In the genomic region with DNA sequence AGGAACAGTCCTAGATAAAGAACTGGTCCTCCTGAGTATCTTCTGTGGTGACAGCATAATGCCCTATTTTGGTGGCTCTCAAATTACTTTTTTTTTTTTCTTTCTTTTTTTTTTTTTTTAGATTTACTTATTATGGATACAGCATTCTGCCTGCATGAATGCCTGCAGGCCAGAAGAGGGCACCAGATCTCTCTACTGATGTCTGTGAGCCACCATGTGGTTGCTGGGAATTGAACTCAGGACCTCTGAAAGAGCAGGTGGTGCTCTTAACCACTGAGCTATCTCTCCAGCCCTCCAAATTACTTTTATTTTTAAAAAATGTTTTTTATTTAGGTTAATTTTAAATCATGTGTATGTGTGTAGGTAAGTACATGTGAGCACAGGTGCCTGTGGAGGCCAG, we compare ENCODE assay signal across 14 mouse cellular contexts. TPM values are rescaled to one million over a fixed set of nuclear protein-coding genes. Genes with fewer than 3 reads are reported as not detected.
DNase-seq lines count a peak whose midpoint lies in the region; ATAC-seq and TF ChIP-seq lines count a peak whose summit lies in the region.
"Had no signal": no experiment of that assay in that cellular context is flagged by ENCODE, and none has a peak within 500 bp of the region (broad histone marks: within the 10 kb centered on the region; RNA-seq: fewer than 3 reads in every experiment).

No protein-coding gene starts in this region.

- TF ChIP-seq POLR2A in bone marrow macrophage, adult 2 months (IDR thresholded peaks at IDR 0.05; ENCODE audit: borderline replicate concordance, low read depth, low read length) = no peak

- no peak overlapping the region for H3K27ac ChIP-seq in left cerebral cortex, adult 2 months
- H3K27ac ChIP-seq in bone marrow macrophage, adult 2 months (ENCODE audit: insufficient read depth, low read depth, low read length) = no peak overlapping the region
- H3K27ac ChIP-seq: embryonic facial prominence, embryonic 13.5 days; hindbrain, embryonic 14.5 days; limb, embryonic 12.5 days; neural tube, embryonic 13.5 days had no signal

- DNase-seq in left cerebral cortex, adult 2 months (ENCODE audit: extremely low spot score in 1 of 2, low spot score in 2 of 2) = no peak
- DNase-seq in left cerebral cortex, adult 9 months (ENCODE audit: low spot score in 2 of 2) = no peak
- DNase-seq in A20 (ENCODE audit: low read depth, low spot score) = peak; percentile 61
- DNase-seq in MN1 (ENCODE audit: low spot score) = no peak
- DNase-seq in left cerebral cortex, adult 8-10 months (ENCODE audit: low spot score in 2 of 2) = no peak
- DNase-seq: cerebellum, adult 11-12 months had no signal

- intact Hi-C loops in left cerebral cortex, adult 2 months (cut with DNase I) = no loop called here

- peak; percentile 54 for ATAC-seq in CD4-positive, CD25-positive, alpha-beta regulatory T cell, adult 4 months
- ATAC-seq in monocyte, adult 5-6 weeks (replicated peaks; ENCODE audit: insufficient number of reproducible peaks, low FRiP score, low TSS enrichment, poor library complexity, severe bottlenecking) = no peak
- ATAC-seq: forebrain, embryonic 14.5 days had no signal

- TF ChIP-seq CTCF in left cerebral cortex, adult 2 months (IDR thresholded peaks at IDR 0.05) = peak; percentile 52
- TF ChIP-seq CTCF in bone marrow macrophage, adult 2 months (IDR thresholded peaks at IDR 0.05; ENCODE audit: low read depth, low read length) = peak; percentile 17; the same call in 1 of the 2 replicates

- peaks cover 16% of the 10 kb centered on the region for H3K4me1 ChIP-seq in bone marrow macrophage, adult 2 months (ENCODE audit: control insufficient read depth, insufficient read depth, low read length)
- H3K4me1 ChIP-seq: limb, embryonic 12.5 days; neural tube, embryonic 13.5 days had no signal

- no peak overlapping the region for H3K4me3 ChIP-seq in left cerebral cortex, adult 2 months
- H3K4me3 ChIP-seq in bone marrow macrophage, adult 2 months (ENCODE audit: insufficient read depth, low read length) = no peak overlapping the region
- H3K4me3 ChIP-seq: embryonic facial prominence, embryonic 13.5 days; limb, embryonic 12.5 days; neural tube, embryonic 13.5 days had no signal

RNA-seq across cellular contexts. Expression of a gene that starts 6.9 kb away (rescaled TPM):
- total RNA-seq in left cerebral cortex, adult 2 months (2021) = 10 to 100 TPM; 55.7 to 57.8 TPM
- 10 to 100 TPM; 58.2 to 68.3 TPM for polyA plus RNA-seq in CD4-positive, CD25-positive, alpha-beta regulatory T cell, adult 4 months (2017; shearing (Covaris generic))
- polyA plus RNA-seq in bone marrow macrophage, adult 2 months (2012; ENCODE audit: insufficient read depth, insufficient read length, missing spikeins) = 59.7 and 66.6 TPM in 2 replicates
- 94.2 to 198 TPM (median 109 TPM) in 3 replicates for total RNA-seq in monocyte, adult 5-6 weeks (2017)
- 10 to 100 TPM; 54.1 to 63.5 (median 58.5) TPM for total RNA-seq in left cerebral cortex, adult 8-10 months (2022)

RNA-seq across cellular contexts. Expression of a gene that starts 37.7 kb away (rescaled TPM):
- total RNA-seq in left cerebral cortex, adult 2 months (2021) = under 1 TPM; 0.48 to 0.68 TPM
- under 1 TPM; 0.26 to 0.49 TPM for polyA plus RNA-seq in CD4-positive, CD25-positive, alpha-beta regulatory T cell, adult 4 months (2017; shearing (Covaris generic))
- polyA plus RNA-seq in bone marrow macrophage, adult 2 months (2012; ENCODE audit: insufficient read depth, insufficient read length, missing spikeins) = not detected in 2 replicates
- total RNA-seq in monocyte, adult 5-6 weeks (2017) = not detected in 3 replicates
- 1 to 10 TPM in 1 of 4 experiments, under 1 TPM in 3; 0.65 to 1.9 (median 0.79) TPM for total RNA-seq in left cerebral cortex, adult 8-10 months (2022)
